Mouse (Mus musculus) limb, embryonic 11.5 days (tissue): ENCODE measurements around the gene P2ry14. TPM values are rescaled to one million over a fixed set of nuclear protein-coding genes. Genes with fewer than 3 reads are reported as not detected.
A peak's percentile ranks its signal among the peaks of the same experiment; 100 is the strongest.

Experiments
- ATAC-seq: fragments of 200-750 bp; cut with Nextera tagmentation; 2 replicates; pipeline ENCODE4 v1.8.0; 2017; ENCODE audit warnings: low read depth; ENCODE audit not compliant: insufficient number of reproducible peaks, low FRiP score, low TSS enrichment
- DNase-seq: peaks from one replicate; pipeline ENCODE4 v3.0.0-alpha.2; 2015; ENCODE audit warnings: low spot score
- H3K27ac ChIP-seq: fragments of 300-500 bp; sonication (generic); replicated peaks from 2 replicates; pipeline ENCODE4 v1.5.1; 2014; ENCODE audit warnings: low read depth, mild to moderate bottlenecking, low read length
- H3K27me3 ChIP-seq: fragments of 300-500 bp; sonication (generic); 2 replicates; pipeline ENCODE4 v1.6.1; 2014; ENCODE audit warnings: mild to moderate bottlenecking, low read length, mixed read lengths; ENCODE audit not compliant: control insufficient read depth, insufficient read depth
- H3K36me3 ChIP-seq: fragments of 300-500 bp; sonication (generic); 2 replicates; pipeline ENCODE4 v1.6.1; 2014; ENCODE audit warnings: mild to moderate bottlenecking, low read length, moderate library complexity, mixed read lengths; ENCODE audit not compliant: control insufficient read depth, insufficient read depth
- H3K4me1 ChIP-seq: fragments of 300-500 bp; sonication (generic); 2 replicates; pipeline ENCODE4 v1.6.1; 2014; ENCODE audit warnings: low read length, mixed read lengths; ENCODE audit not compliant: control insufficient read depth, insufficient read depth
- H3K4me2 ChIP-seq: fragments of 300-500 bp; sonication (generic); 2 replicates; pipeline ENCODE4 v1.6.1; 2014; ENCODE audit warnings: low read depth, mild to moderate bottlenecking, moderate library complexity; ENCODE audit not compliant: severe bottlenecking
- H3K4me3 ChIP-seq: fragments of 300-500 bp; sonication (generic); 2 replicates; pipeline ENCODE4 v1.5.1; 2014; ENCODE audit warnings: low read depth, low read length
- H3K9ac ChIP-seq: fragments of 300-500 bp; sonication (generic); 2 replicates; pipeline ENCODE4 v1.6.1; 2014; ENCODE audit warnings: mild to moderate bottlenecking, low read length
- H3K9me3 ChIP-seq: fragments of 300-500 bp; sonication (generic); 2 replicates; pipeline ENCODE4 v1.6.1; 2016; ENCODE audit warnings: low read length; ENCODE audit not compliant: control insufficient read depth
- WGBS: fragments of 180-500 bp; shearing (Covaris S2); extraction: QIAGEN DNeasy Blood & Tissue Kit; methylation state at CpG from one replicate; pipeline ENCODE4 v1.1.7; 2014; 5-methylcytosine and 5-hydroxymethylcytosine counted together
- polyA plus RNA-seq: library from polyadenylated mRNA; unstranded; fragments of >200 nt; fragmentation: Nextera tagmentation; extraction: Ambion mirVana; gene quantifications from 2 replicates; pipeline ENCODE4 v1.2.1, GENCODE M21; 2014

P2ry14 gene
- polyA plus RNA-seq, 1 experiment from 2014 or later: 1.1 TPM

- H3K9ac ChIP-seq: no peak overlapping the region
- H3K4me3 ChIP-seq: no peak overlapping the region
- DNase-seq (no peak), ATAC-seq (no peak)
- no peaks in the 10 kb centered on the region for H3K9me3 ChIP-seq
- WGBS: 91% methylated on average over 4 of the region's 4 CpGs
- no peak overlapping the region for H3K4me2 ChIP-seq
- no peak overlapping the region for H3K27ac ChIP-seq
- H3K4me1 ChIP-seq: no peaks in the 10 kb centered on the region
- no peaks in the 10 kb centered on the region for H3K27me3 ChIP-seq
- H3K36me3 ChIP-seq: no peaks in the 10 kb centered on the region
Observed at GRCm38 (mm10) chr3:59107439-59107838, 46.0 kb downstream of the P2ry14 start.

- Histone ChIP-seq H3K36me3 (no peaks in the 10 kb centered on the region), H3K4me3 (no peak overlapping the region), H3K4me2 (no peak overlapping the region), H3K27me3 (no peaks in the 10 kb centered on the region), H3K4me1 (no peaks in the 10 kb centered on the region), H3K9me3 (no peaks in the 10 kb centered on the region), H3K27ac (no peak overlapping the region), H3K9ac (no peak overlapping the region)
- no peak for ATAC-seq
- DNase-seq: no peak
- WGBS: 80% methylated on average over 4 of the region's 4 CpGs
Observed at GRCm38 (mm10) chr3:59104462-59104861, 49.0 kb downstream of the P2ry14 start.

- H3K4me3 ChIP-seq: no peak overlapping the region
- H3K27me3 ChIP-seq: no peaks in the 10 kb centered on the region
- H3K27ac ChIP-seq: no peak overlapping the region
- H3K4me1 ChIP-seq: no peaks in the 10 kb centered on the region
- DNase-seq: no peak
- no peaks in the 10 kb centered on the region for H3K36me3 ChIP-seq
- ATAC-seq: no peak
- H3K9ac ChIP-seq: no peak overlapping the region
- H3K4me2 ChIP-seq: no peak overlapping the region
- no peaks in the 10 kb centered on the region for H3K9me3 ChIP-seq
- WGBS: 91% methylated on average over 2 of the region's 2 CpGs
Observed at GRCm38 (mm10) chr3:59102146-59102545, 51.3 kb downstream of the P2ry14 start.

GRCm38 (mm10) chr3:59101218-59101986, 52.0 kb downstream of the P2ry14 start, which contains the start of gene Gpr171:
Gene Gpr171, minus strand, starts transcription at chr3:59101821.
- no peak within 1 kb of the TSS for H3K27ac ChIP-seq
- WGBS: 69% methylated on average over 6 of the region's 6 CpGs
- no peak for ATAC-seq

GRCm38 (mm10) chr3:59098540-59098939, 54.9 kb downstream of the P2ry14 start:
- 85% methylated on average over 10 of the region's 10 CpGs for WGBS
- no peak for DNase-seq
- no peak overlapping the region for H3K27ac ChIP-seq

More at GRCm38 (mm10) chr3:59101218-59101986, 52.0 kb downstream of the P2ry14 start, which contains the start of gene Gpr171:
- Histone ChIP-seq H3K36me3 (no peaks in the 10 kb centered on the region), H3K4me2 (no peak within 1 kb of the TSS), H3K4me1 (no peaks in the 10 kb centered on the region), H3K9ac (no peak within 1 kb of the TSS), H3K4me3 (no peak within 1 kb of the TSS), H3K9me3 (no peaks in the 10 kb centered on the region), H3K27me3 (no peaks in the 10 kb centered on the region)
- no peak for DNase-seq

GRCm38 (mm10) chr3:59097421-59097820, 56.0 kb downstream of the P2ry14 start:
- DNase-seq: no peak
- no peak overlapping the region for H3K4me2 ChIP-seq
- no peaks in the 10 kb centered on the region for H3K9me3 ChIP-seq
- no peaks in the 10 kb centered on the region for H3K27me3 ChIP-seq
- no peak for ATAC-seq
- H3K4me1 ChIP-seq: no peaks in the 10 kb centered on the region
- 78% methylated on average over 6 of the region's 6 CpGs for WGBS
- no peaks in the 10 kb centered on the region for H3K36me3 ChIP-seq
- no peak overlapping the region for H3K4me3 ChIP-seq
- H3K27ac ChIP-seq: no peak overlapping the region
- H3K9ac ChIP-seq: no peak overlapping the region

More at GRCm38 (mm10) chr3:59098540-59098939, 54.9 kb downstream of the P2ry14 start:
- H3K9me3 ChIP-seq: no peaks in the 10 kb centered on the region
- no peaks in the 10 kb centered on the region for H3K4me1 ChIP-seq
- H3K9ac ChIP-seq: no peak overlapping the region
- no peaks in the 10 kb centered on the region for H3K27me3 ChIP-seq
- H3K4me3 ChIP-seq: no peak overlapping the region
- ATAC-seq: no peak
- no peak overlapping the region for H3K4me2 ChIP-seq
- no peaks in the 10 kb centered on the region for H3K36me3 ChIP-seq

- DNase-seq (no peak), ATAC-seq (no peak)
- Histone ChIP-seq H3K4me1 (no peaks in the 10 kb centered on the region), H3K9ac (no peak overlapping the region), H3K9me3 (no peaks in the 10 kb centered on the region), H3K36me3 (no peaks in the 10 kb centered on the region), H3K4me2 (no peak overlapping the region), H3K4me3 (no peak overlapping the region), H3K27me3 (no peaks in the 10 kb centered on the region), H3K27ac (no peak overlapping the region)
- 77% methylated on average over 11 of the region's 11 CpGs for WGBS
Observed at GRCm38 (mm10) chr3:59092702-59093101, 60.7 kb downstream of the P2ry14 start.

- H3K9me3 ChIP-seq: no peaks in the 10 kb centered on the region
- H3K9ac ChIP-seq: no peak overlapping the region
- DNase-seq (peak; percentile 56), ATAC-seq (peak; percentile 73; the same call in 1 of the 2 replicates)
- H3K36me3 ChIP-seq: no peaks in the 10 kb centered on the region
- no peak overlapping the region for H3K4me3 ChIP-seq
- peak overlapping the region; percentile 30; the same call in 1 of the 2 replicates for H3K4me2 ChIP-seq
- WGBS: 8% methylated on average over 7 of the region's 7 CpGs
- H3K27me3 ChIP-seq: no peaks in the 10 kb centered on the region
- no peak overlapping the region for H3K27ac ChIP-seq
- peaks cover 14% of the 10 kb centered on the region for H3K4me1 ChIP-seq
Observed at GRCm38 (mm10) chr3:59080919-59081318, 72.5 kb downstream of the P2ry14 start.
